Mouse (Mus musculus) layer of hippocampus, adult 9-11 months (tissue): ENCODE data around the gene Sardh.

Source experiments
- DNase-seq: peaks from one replicate; pipeline ENCODE4 v3.0.0; 2022

The Sardh gene

GRCm38 (mm10) chr2:27164796-27165590 is 83.1 kb downstream of the Sardh start, which contains the start of gene Dbh:
Dbh (plus strand) TSS chr2:27165233.
- peak; percentile 82 for DNase-seq

GRCm38 (mm10) chr2:27163851-27164250 is 84.3 kb downstream of the Sardh start:
- peak; percentile 63 for DNase-seq

GRCm38 (mm10) chr2:27162656-27163055 is 85.5 kb downstream of the Sardh start:
- DNase-seq, result no peak

- DNase-seq, result no peak
These were observed 86.6 kb downstream of the Sardh start for GRCm38 (mm10) chr2:27161526-27161925.

GRCm38 (mm10) chr2:27156596-27156995 is 91.5 kb downstream of the Sardh start:
- no peak for DNase-seq

- no peak for DNase-seq
These were observed 93.5 kb downstream of the Sardh start for GRCm38 (mm10) chr2:27154466-27155185.

- no peak for DNase-seq
These were observed 98.7 kb downstream of the Sardh start for GRCm38 (mm10) chr2:27149457-27149856.

GRCm38 (mm10) chr2:27146840-27147239 is 101.3 kb downstream of the Sardh start:
- no peak for DNase-seq

GRCm38 (mm10) chr2:27144957-27145356 is 103.2 kb downstream of the Sardh start:
- no peak for DNase-seq

- peak; percentile 53 for DNase-seq
These were observed 106.0 kb downstream of the Sardh start, which contains the start of gene Fam163b for GRCm38 (mm10) chr2:27141950-27142693. Fam163b (minus strand) TSS chr2:27142491.
